Mouse (Mus musculus) telencephalon, adult 2 months (tissue): ENCODE data around the gene Samhd1.

Experiments used
- DNase-seq: peaks from one replicate; pipeline ENCODE4 v3.0.0-alpha.2; 2011; ENCODE audit warnings: low read depth, low spot score

Samhd1 gene

GRCm38 (mm10) chr2:157136646-157137045, 1.6 kb upstream of the Samhd1 start:
- DNase-seq: no peak

GRCm38 (mm10) chr2:157136176-157136575, 1.1 kb upstream of the Samhd1 start:
- no peak for DNase-seq

DNA sequence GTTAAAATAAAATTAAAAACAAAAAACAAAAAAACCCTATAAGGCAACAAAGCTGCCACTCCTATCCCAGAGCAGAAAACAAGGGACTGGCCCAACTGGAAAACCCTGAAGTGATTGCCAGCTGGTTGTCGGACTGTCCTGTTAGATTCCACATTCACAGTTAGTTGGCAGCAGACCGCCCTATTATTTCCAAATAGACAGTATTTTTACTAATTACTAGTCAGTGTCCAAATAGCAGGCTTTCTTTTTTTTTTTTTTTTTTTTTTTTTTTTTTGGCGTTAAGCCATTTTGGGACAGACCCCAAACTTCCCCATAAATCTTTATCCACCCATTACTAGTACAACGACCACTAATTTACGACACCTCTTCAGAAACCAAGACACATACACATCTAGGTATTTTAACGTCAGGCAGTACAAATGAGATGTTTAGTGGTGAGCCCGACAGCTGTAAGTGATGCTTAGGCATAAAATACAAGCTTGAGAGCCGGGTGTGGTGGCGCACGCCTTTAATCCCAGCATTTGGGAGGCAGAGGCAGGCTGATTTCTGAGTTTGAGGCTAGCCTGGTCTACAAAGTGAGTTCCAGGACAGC, 560 bp upstream of the Samhd1 start:
- DNase-seq: no peak

DNA sequence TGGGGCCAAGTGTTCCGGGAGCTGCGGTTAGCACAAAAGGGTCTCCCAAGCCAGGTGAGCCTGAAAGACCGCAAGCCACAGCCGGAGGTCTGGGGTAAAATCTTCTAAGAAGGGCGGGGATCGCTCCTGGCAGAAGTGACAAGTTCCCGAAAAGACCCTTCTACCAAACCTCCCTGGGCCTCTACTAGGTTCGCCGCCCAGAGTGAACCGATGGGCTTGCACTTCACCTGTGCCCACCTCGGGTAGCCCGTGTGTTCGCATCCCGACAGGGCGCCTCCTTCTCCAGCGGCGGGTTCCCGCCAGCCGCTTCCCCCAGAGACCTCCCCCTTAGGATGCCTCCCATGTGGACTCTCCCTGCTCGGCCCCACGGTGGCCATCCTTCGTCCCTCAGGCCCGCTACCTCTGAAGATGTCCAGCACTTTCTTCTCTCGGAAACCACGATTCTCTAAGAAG, 560 bp downstream of the Samhd1 start:
- DNase-seq: no peak

DNA sequence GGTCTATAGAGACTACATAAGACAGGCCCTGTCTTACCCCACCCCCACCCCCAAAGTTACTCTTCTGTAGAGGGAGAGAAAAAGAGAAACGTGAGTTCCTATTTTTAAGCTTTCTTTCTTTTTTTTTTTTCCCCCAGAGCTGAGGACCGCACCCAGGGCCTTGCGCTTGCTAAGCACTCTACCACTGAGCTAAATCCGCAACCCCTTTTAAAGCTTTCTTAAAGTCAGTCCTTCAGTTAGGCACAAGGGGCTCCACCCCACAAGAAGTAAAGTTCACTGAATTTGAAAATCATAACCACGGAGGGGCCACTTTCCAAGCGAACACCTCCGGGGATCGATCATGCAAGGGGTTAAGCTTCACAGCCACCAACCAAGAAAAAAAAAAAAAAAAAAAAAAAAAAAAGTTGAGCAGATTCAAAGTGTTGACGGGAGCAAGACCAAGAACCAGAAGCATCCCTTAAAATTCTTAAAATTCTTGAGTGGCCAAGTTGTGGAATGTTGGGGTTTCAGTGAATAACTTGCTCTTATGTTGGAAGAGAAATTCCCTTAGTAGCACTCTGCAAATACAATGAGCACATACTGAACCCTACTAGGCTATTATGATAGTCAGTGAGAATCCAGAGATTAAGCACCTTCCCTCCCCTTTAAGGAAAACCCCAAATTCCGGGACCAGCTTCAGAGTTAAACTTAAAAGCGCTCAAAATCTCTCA, 1.1 kb downstream of the Samhd1 start:
- no peak for DNase-seq

- DNase-seq: no peak
Measured at GRCm38 (mm10) chr2:157132686-157133540, 2.2 kb downstream of the Samhd1 start.

DNA sequence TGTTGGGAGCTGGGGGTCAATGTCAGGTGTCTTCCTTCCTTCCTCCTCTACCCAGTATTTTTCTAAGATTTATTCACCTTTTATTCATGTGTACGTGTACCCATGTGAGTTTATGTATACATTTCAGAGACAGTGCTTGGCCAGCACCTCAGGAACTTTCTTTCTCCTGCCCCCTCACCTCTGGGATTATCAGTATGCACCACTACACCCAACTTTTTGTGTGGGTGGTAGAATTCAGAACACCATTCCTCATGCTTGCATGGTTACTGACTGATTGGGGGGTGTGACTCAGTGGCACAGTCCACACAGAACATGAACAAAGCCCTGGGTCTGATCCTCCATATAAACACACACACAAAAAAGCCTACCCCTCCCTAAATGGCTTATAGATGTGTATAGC, 3.0 kb downstream of the Samhd1 start:
- DNase-seq: no peak

- no peak for DNase-seq
Measured at GRCm38 (mm10) chr2:157130813-157131514, 4.1 kb downstream of the Samhd1 start.

DNA sequence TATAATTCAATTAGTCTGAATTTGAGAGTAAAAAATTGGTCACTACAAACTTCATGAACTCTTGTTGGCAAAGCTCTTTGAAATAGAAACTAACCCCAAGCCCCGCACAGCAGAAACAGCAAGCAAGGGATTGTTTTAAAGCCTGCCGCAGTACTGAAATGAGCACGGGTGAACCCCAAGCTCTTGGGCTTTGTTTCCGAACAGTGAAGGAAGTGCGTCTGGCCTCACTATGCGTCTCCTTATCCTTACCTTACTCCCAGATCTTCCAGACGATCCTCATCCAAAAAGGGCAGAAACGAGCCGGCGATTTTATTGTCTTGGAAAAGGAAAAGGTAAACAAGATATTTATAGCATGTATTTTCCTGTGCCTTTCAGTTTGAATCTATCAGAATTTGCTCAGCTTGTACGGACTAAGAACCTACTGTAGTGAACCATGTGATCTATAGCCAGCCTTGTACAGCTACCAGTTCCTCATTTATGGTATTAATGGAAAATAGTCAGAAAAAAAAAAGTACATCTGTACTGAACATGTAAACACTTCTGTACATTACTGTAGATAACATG, 5.4 kb downstream of the Samhd1 start:
- DNase-seq: no peak

- DNase-seq: no peak
Measured at GRCm38 (mm10) chr2:157129096-157129495, 6.0 kb downstream of the Samhd1 start.

DNA sequence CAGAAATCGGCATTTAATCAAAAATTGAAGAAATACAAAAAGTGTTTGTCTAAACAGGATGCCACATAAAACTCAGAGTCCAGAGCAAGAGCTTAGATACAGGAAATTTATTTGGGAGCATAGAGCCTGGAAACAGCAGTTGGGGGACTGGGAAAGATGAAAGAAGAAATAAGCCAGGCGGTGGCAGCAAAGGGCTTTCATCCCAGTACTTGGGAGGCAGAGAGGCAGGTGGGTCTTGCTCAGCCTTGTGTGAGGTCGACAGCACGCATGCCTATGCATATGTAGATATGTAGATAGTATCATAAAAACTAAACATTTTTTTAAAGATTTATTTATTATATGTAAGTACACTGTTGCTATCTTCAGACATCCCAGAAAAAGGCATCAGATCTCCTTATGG, 7.0 kb downstream of the Samhd1 start:
- DNase-seq: no peak

DNA sequence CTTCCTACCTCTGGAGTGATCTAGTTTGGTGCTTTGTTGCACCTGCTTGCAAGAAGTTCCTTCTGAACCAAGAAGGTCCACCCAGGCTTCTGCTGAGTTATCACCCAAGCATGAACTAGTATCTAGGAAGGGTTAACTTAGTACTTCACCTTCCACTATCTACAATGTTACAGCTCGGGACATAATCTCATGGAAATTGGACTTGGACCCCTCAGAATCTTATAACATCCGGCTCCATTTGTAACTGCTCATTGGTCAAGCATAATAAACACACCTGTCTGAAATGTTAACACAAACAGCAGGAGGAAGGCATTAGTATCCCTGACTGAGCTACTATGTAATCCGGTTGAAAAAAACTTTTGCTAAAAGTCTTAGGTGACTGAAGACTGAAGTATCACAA, 7.7 kb downstream of the Samhd1 start:
- DNase-seq: no peak

DNA sequence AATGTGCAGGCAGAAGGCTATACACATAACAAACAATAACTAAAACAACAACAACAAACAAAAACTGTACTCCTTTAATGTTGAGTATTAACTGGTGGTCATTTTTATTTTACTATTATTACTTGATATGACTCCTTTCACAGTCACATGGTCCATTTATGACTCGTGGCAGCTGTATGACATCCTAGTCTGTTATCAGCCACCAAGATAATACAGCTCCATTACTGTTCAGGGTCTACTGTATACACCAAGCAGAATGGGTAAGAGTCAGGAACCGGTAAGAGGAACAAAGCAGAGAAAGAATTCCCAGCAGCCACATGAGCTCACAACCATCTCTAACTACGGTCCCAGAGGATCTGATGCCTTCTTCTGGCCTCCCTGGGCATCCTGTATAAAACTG, 9.8 kb downstream of the Samhd1 start:
- no peak for DNase-seq

DNA sequence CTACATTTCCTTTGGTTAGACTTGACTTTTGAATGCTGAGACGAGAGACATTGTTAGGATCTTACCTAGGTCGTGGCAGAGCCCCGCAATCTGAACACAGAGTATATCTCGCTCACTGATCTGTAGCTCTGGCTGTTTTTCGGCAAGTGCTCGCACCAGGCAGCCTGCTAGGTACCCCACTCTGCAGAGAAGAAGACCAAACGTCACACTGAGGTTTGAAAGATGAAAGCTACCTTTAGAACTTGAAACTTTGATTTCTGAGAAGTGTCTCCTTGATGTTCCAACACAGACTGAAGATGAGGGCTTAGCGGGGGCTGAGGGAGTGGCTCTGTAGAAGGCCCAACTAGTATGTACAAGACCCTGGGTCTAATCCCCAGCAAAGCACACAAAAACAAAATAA, 13.3 kb downstream of the Samhd1 start:
- DNase-seq: no peak

DNA sequence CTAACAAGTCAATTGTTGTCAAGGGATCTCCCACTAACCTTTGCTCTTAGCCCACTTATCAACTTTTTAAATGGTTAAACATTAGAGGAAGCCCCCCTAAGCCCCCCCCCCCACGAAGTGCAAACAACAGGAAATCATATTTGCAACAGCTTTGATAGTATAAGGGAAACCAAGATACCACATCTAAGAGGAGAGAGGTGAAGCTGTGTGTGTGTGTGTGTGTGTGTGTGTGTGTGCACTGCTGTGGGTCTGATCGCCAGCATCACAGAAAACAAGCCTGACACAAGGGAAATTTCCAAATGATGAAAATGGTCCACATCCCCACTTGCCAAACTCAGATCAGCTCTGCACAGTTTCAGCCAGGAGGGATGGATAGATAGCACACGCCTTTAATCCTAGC, 16.0 kb downstream of the Samhd1 start:
- no peak for DNase-seq

- no peak for DNase-seq
Measured at GRCm38 (mm10) chr2:157118556-157118955, 16.5 kb downstream of the Samhd1 start.

- no peak for DNase-seq
Measured at GRCm38 (mm10) chr2:157116964-157117363, 18.1 kb downstream of the Samhd1 start.

DNA sequence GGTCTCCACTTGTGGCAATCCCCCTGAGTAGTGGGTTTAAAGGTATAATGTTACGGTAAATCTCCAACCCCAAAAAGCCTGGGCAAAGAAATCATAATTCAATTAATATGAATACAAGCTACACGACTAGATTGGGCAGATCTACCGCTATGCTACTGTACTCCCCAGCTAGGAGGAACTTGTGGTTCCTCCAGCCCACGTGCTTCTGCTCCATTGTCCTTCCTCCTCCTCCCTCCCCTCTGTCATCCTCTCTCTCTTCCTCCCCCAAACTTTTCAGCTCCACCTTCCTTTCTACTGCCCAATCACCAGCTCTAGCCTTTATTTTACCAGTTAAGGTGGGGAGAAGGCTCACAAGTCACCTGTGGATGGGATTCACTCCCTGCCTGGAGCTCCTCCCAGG, 26.8 kb downstream of the Samhd1 start:
- DNase-seq: no peak

DNA sequence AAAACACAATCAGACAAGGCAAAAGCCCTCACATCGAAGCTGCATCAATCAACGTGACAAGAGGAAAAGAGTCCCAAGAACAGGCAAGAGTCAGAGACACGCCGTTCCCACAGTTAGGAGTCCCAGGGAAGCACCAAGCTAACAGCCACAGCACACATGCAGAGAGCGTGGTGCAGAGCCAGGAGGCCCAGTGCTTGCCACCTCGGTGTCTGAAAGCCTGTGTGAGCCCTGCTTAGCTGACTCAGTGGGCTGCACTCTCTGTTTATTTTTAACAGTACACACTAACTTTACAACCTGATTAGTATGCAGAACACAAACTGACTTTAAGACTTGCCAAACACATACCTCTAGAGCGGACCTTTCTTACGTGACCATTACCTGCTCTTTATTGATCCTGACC, 30.6 kb downstream of the Samhd1 start:
- no peak for DNase-seq

DNA sequence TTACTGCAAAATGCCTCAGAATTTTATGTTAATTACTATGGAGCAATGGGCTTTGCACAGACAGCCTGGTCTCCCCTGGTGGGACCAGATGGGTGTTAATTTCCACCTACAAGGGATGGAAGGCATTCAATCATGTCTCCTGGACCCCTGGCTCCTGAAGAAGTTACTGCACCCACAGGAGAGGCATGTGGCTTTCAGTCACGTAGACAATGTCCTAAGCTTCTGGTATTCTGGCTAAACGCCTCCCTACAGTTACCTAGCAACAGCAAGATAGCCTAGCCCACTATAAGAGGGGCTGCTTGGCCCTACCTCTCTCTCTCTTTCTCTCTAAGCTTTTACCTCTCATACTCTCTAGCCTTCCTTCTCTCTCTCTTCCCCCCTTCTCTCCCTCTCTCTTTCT, 32.8 kb downstream of the Samhd1 start:
- no peak for DNase-seq

GRCm38 (mm10) chr2:157101650-157102049, 33.4 kb downstream of the Samhd1 start:
- DNase-seq: peak; percentile 62

DNA sequence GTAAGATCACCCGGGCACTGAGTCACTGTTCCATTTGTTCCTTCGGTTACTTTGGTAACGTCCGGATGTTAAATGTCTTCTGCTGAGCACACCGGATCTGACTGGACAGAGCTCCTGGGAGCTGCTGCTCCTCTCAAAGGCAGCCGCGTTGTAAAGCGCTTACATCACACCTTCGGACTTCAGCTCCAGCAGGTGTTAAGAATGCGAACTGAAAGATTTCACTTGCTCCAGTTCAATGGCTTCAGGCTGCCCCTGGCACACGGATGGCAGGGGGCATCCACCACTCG, 34.8 kb downstream of the Samhd1 start:
- DNase-seq: no peak
